Mouse (Mus musculus) hindbrain, embryonic 15.5 days (tissue): Measurements from ENCODE around the gene Ddx39. TPM values are rescaled to one million over a fixed set of nuclear protein-coding genes. Genes with fewer than 3 reads are reported as not detected.
A peak's percentile ranks its signal among the peaks of the same experiment; 100 is the strongest.

Source experiments
- ATAC-seq: fragments of 200-750 bp; cut with Nextera tagmentation; 2 replicates; pipeline ENCODE4 v1.8.0; 2017; ENCODE audit warnings: low read depth, moderate number of reproducible peaks, moderate TSS enrichment; ENCODE audit not compliant: low FRiP score
- H3K27ac ChIP-seq: fragments of 300-500 bp; sonication (generic); replicated peaks from 2 replicates; pipeline ENCODE4 v1.5.1; 2015; ENCODE audit warnings: mild to moderate bottlenecking, inconsistent platforms
- H3K27me3 ChIP-seq: fragments of 300-500 bp; sonication (generic); 2 replicates; pipeline ENCODE4 v1.6.1; 2015; ENCODE audit warnings: control low read depth, inconsistent platforms
- H3K36me3 ChIP-seq: fragments of 300-500 bp; sonication (generic); 2 replicates; pipeline ENCODE4 v1.6.1; 2015; ENCODE audit warnings: control low read depth, inconsistent platforms
- H3K4me1 ChIP-seq: fragments of 300-500 bp; sonication (generic); replicated peaks from 2 replicates; pipeline ENCODE4 v1.6.1; 2015; ENCODE audit warnings: control low read depth, inconsistent platforms
- H3K4me2 ChIP-seq: fragments of 300-500 bp; sonication (generic); 2 replicates; pipeline ENCODE4 v1.6.1; 2015; ENCODE audit warnings: moderate library complexity, mild to moderate bottlenecking, inconsistent platforms
- H3K4me3 ChIP-seq: fragments of 300-500 bp; sonication (generic); 2 replicates; pipeline ENCODE4 v1.5.1; 2015; ENCODE audit warnings: mild to moderate bottlenecking, inconsistent platforms
- H3K9ac ChIP-seq: fragments of 300-500 bp; sonication (generic); 2 replicates; pipeline ENCODE4 v1.6.1; 2015; ENCODE audit warnings: inconsistent platforms
- H3K9me3 ChIP-seq: fragments of 300-500 bp; sonication (generic); 2 replicates; pipeline ENCODE4 v1.6.1; 2016; ENCODE audit warnings: control low read depth, inconsistent platforms
- WGBS: fragments of 180-500 bp; shearing (Covaris S2); methylation state at CpG from one replicate; pipeline ENCODE4 v1.1.7; 2015; 5-methylcytosine and 5-hydroxymethylcytosine counted together
- polyA plus RNA-seq: library from polyadenylated mRNA; unstranded; fragments of >200 nt; fragmentation: Nextera tagmentation; extraction: Ambion mirVana; gene quantifications from 2 replicates; pipeline ENCODE4 v1.2.1, GENCODE M21; 2015

The Ddx39 gene
- polyA plus RNA-seq, 1 experiment from 2014 or later, result 97.5 TPM

GRCm38 (mm10) chr8:83684517-83684916 is 30.5 kb upstream of the Ddx39 start:
- Histone ChIP-seq H3K4me1 (no peaks in the 10 kb centered on the region), H3K9ac (no peak overlapping the region), H3K4me3 (no peak overlapping the region), H3K27me3 (no peaks in the 10 kb centered on the region), H3K36me3 (peaks cover 60% of the 10 kb centered on the region), H3K27ac (no peak overlapping the region), H3K4me2 (no peak overlapping the region), H3K9me3 (no peaks in the 10 kb centered on the region)
- 97% methylated on average over 9 of the region's 9 CpGs for WGBS
- ATAC-seq, result no peak

DNA sequence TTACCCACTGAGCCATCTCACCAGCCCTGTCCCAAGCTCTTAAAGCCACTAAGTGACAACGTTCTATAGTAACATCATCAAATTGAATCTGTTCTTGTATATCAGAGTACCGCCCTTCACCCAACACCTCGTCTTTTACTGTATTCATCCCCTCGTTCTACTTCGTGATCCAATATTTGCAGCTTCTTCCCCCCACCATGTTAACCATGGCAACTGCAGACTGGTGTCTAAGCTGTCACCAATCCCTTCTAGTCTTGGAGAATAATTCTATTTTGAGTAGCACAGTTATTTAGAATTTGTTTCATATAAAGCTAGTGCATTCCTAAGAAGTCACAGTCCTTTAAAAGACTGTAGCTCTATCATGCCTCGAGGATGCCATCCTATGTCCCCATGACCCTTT is 25.7 kb upstream of the Ddx39 start:
- Histone ChIP-seq H3K4me2 (no peak overlapping the region), H3K27ac (no peak overlapping the region), H3K4me3 (no peak overlapping the region), H3K36me3 (peaks cover 46% of the 10 kb centered on the region), H3K27me3 (no peaks in the 10 kb centered on the region), H3K9ac (no peak overlapping the region), H3K9me3 (no peaks in the 10 kb centered on the region), H3K4me1 (no peaks in the 10 kb centered on the region)
- 92% methylated on average over 6 of the region's 6 CpGs for WGBS
- ATAC-seq, result no peak

- Histone ChIP-seq H3K4me3 (no peak overlapping the region), H3K9ac (no peak overlapping the region), H3K9me3 (no peaks in the 10 kb centered on the region), H3K27ac (no peak overlapping the region), H3K4me2 (no peak overlapping the region), H3K4me1 (peaks cover 24% of the 10 kb centered on the region), H3K27me3 (no peaks in the 10 kb centered on the region), H3K36me3 (peaks cover 31% of the 10 kb centered on the region)
- no peak for ATAC-seq
- 86% methylated on average over 10 of the region's 10 CpGs for WGBS
These were observed 21.3 kb upstream of the Ddx39 start for GRCm38 (mm10) chr8:83693609-83694236.

GRCm38 (mm10) chr8:83694369-83695160 is 20.4 kb upstream of the Ddx39 start:
- H3K4me2 ChIP-seq, result no peak overlapping the region
- peaks cover 30% of the 10 kb centered on the region for H3K36me3 ChIP-seq
- 90% methylated on average over 11 of the region's 11 CpGs for WGBS
- H3K4me1 ChIP-seq, result peaks cover 29% of the 10 kb centered on the region
- H3K4me3 ChIP-seq, result no peak overlapping the region
- no peak overlapping the region for H3K27ac ChIP-seq
- no peak for ATAC-seq
- H3K9ac ChIP-seq, result no peak overlapping the region
- H3K27me3 ChIP-seq, result no peaks in the 10 kb centered on the region
- H3K9me3 ChIP-seq, result no peaks in the 10 kb centered on the region

DNA sequence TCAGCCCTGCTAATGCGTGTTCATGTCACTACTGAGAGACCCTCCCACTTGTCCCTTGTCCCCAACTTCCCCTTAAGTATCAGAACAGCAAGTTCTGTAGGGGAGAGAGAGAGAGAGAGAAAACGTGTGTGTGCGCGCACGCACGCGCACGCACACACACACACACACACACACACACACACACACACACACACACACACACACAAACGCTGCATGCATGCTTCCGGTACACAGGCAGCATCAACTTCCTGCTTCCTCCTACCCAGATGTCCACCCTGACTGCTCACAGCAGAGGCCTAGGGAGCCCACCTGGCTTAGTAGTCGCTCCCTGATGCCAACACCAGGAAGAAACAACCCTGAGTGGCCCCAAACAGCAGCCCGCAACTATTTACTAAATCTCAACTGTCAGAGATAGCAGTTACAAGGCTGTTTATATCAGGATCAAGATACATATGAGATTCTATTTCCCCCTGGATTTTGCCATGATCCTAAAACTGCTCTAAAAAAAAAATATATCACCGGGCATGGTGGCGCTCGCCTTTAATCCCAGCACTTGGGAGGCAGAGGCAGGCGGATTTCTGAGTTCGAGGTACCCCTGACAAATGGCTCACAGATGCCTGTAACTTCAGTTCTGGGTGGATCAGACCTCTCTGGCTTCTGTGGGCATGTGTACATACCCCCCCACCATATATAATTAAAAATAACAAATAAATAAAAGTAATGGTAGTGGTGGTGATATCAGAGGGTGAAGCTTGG is 19.4 kb upstream of the Ddx39 start:
- no peak for ATAC-seq
- Histone ChIP-seq H3K4me1 (peaks cover 36% of the 10 kb centered on the region), H3K27ac (no peak overlapping the region), H3K36me3 (peaks cover 21% of the 10 kb centered on the region), H3K27me3 (no peaks in the 10 kb centered on the region), H3K4me3 (no peak overlapping the region), H3K4me2 (no peak overlapping the region), H3K9me3 (no peaks in the 10 kb centered on the region), H3K9ac (no peak overlapping the region)
- 86% methylated on average over 10 of the region's 17 CpGs for WGBS

DNA sequence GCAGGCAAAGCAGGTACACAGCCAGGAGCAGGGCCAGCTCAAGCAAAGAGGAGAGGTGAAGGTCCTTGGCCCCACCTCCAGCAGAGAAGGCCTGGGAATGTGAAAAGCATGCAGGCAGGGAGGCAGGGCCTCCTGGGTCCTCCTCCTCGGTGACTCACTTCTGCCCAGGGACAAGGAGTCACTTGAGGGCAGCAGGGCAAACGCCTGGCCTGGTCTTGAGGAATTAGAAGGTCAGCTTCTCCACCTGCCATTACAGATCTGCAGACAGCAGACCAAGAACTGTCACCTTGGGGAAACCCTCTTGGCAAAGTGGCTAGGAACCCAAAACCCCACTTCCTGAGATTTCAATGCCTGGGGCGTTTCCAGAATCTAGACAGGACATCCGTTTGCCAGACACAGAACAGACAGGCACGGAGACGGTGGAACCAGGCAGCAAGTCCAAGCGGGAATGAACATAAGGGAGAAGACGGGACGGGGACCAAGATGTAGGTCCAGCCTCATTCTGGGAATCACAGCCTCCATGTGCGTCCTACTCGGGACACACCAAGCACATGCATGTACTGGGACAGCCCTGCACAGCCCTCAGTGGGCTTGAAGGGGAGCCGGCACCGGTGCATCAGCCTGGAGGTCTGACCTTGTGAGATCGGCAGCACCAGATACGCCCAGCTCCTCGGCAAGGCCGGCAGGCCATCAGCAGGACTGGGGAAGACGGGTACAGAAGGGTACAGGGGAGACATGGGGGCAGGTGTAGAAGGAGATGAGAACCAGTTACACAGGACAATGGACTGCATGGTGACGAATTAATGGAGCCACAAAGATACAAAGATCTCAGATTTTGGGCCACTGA is 17.4 kb upstream of the Ddx39 start:
- Histone ChIP-seq H3K9ac (peak overlapping the region; percentile 88), H3K4me2 (peak overlapping the region; percentile 83), H3K27me3 (no peaks in the 10 kb centered on the region), H3K4me3 (peak overlapping the region; percentile 79), H3K9me3 (no peaks in the 10 kb centered on the region), H3K36me3 (0 out of 2 replicates have a peak, but pooled peaks cover under 1% of the 10 kb centered on the region), H3K4me1 (peaks cover 36% of the 10 kb centered on the region), H3K27ac (peak overlapping the region; percentile 75; the same call in 1 of the 2 replicates)
- WGBS, result 54% methylated on average over 19 of the region's 19 CpGs
- peak; percentile 15 for ATAC-seq

- peak overlapping the region; percentile 75 for H3K27ac ChIP-seq
- WGBS, result 5% methylated on average over 15 of the region's 15 CpGs
- peaks cover 36% of the 10 kb centered on the region for H3K4me1 ChIP-seq
- H3K4me3 ChIP-seq, result peak overlapping the region; percentile 79
- peak overlapping the region; percentile 83 for H3K4me2 ChIP-seq
- H3K27me3 ChIP-seq, result no peaks in the 10 kb centered on the region
- ATAC-seq, result peak; percentile 24
- H3K9me3 ChIP-seq, result no peaks in the 10 kb centered on the region
- H3K9ac ChIP-seq, result peak overlapping the region; percentile 88
- H3K36me3 ChIP-seq, result no peaks in the 10 kb centered on the region
These were observed 16.7 kb upstream of the Ddx39 start for GRCm38 (mm10) chr8:83698291-83698660.

DNA sequence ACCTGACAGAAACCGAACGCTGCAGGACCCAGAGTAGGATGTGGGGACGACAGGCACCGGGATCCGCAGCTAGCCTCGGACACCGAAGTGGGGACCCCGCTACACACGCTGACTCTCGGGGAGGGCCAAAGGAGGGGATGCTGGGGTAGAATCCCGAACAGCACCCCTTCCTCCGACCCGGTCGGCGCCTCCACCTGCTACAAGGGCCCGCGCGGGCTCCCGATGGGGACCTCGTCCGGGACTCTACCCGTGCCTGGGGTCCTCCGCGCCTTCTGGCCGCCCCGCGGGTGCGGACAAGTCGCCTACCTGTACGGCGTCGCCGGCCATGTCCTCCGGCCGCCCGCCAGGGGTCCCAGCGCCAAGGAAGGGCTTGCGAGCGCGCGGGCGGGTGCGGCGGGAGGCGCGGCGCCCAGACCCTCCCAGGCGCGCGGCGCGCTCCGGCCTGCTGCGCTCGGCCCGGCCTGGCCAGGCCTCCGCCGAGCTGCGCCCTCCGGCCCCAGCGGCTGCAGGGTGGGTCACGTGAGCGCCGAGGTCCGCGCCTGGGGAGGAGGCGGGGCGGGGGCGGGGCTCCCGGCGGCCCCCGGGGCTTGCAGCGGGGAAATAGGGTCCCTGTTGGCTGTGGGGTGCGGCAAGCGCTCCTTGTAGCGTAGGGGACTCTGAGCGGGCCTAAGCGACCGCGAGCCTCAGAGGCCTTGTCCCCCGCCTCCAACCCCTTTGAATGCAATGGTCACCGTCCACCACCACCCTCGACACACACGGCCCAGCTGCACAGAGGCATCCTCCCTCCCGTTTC is 16.1 kb upstream of the Ddx39 start, which contains the start of gene Pkn1:
Gene Pkn1 (minus strand): TSS at position 519 of the 793 bp plus-strand sequence.
- Histone ChIP-seq H3K4me2 (peak within 1 kb of the TSS; percentile 83), H3K9me3 (no peaks in the 10 kb centered on the region), H3K4me1 (peaks cover 36% of the 10 kb centered on the region), H3K9ac (peak within 1 kb of the TSS; percentile 88), H3K36me3 (no peaks in the 10 kb centered on the region), H3K27me3 (no peaks in the 10 kb centered on the region), H3K27ac (peak within 1 kb of the TSS; percentile 75), H3K4me3 (peak within 1 kb of the TSS; percentile 79)
- under 1% methylated on average over 60 of the region's 85 CpGs for WGBS
- peak; percentile 91 for ATAC-seq

- Histone ChIP-seq H3K9me3 (no peaks in the 10 kb centered on the region), H3K36me3 (no peaks in the 10 kb centered on the region), H3K27ac (peak overlapping the region; percentile 75), H3K4me3 (peak overlapping the region; percentile 79), H3K4me1 (peaks cover 36% of the 10 kb centered on the region), H3K9ac (peak overlapping the region; percentile 88), H3K27me3 (no peaks in the 10 kb centered on the region), H3K4me2 (peak overlapping the region; percentile 83)
- 45% methylated on average over 9 of the region's 9 CpGs for WGBS
- no peak for ATAC-seq
These were observed 15.4 kb upstream of the Ddx39 start for GRCm38 (mm10) chr8:83699566-83699965.

- Histone ChIP-seq H3K9ac (no peak overlapping the region), H3K9me3 (no peaks in the 10 kb centered on the region), H3K36me3 (no peaks in the 10 kb centered on the region), H3K4me1 (peaks cover 33% of the 10 kb centered on the region), H3K4me2 (no peak overlapping the region), H3K4me3 (no peak overlapping the region), H3K27ac (no peak overlapping the region), H3K27me3 (no peaks in the 10 kb centered on the region)
- no peak for ATAC-seq
- 78% methylated on average over 9 of the region's 9 CpGs for WGBS
These were observed 14.4 kb upstream of the Ddx39 start for GRCm38 (mm10) chr8:83700423-83701085.
